Mouse (Mus musculus): ENCODE measurements around the gene Sec31b. TPM values are rescaled to one million over a fixed set of nuclear protein-coding genes. Genes with fewer than 3 reads are reported as not detected.

The Sec31b gene
- polyA plus RNA-seq, 1 experiment: 1.1 TPM

- TF ChIP-seq CTCF (IDR thresholded peaks at IDR 0.05; ENCODE audit: borderline replicate concordance, insufficient read depth, low read length) (no peak), POLR2A (IDR thresholded peaks at IDR 0.05; ENCODE audit: low read depth, low read length) (no peak)
- Histone ChIP-seq H3K4me3 (ENCODE audit: insufficient read depth, low read length) (no peak overlapping the region), H3K4me1 (ENCODE audit: control insufficient read depth, insufficient read depth, low read length) (no peaks in the 10 kb centered on the region), H3K27ac (ENCODE audit: insufficient read depth, low read length) (no peak overlapping the region)
These were observed 2.9 kb downstream of the Sec31b start for GRCm38 (mm10) chr19:44542694-44543178.

DNA sequence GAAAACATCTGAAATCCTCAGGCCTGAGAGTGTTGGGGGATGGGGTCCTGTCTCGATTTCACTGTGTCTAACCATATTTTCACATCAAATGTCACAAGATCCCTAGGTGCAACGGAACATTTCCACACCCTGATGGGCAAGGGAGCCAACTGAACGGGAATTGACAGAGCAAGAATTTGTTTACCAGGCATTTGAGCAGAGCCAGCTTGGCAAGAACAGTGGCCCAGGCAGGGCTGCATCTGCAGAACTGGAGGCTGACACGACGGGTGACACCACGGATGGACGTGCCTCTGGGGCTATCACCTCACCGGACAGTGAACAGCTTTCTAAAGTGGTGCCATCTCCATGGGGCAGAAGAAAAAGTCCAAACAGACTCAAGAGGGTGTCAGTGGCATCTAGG, 8.2 kb downstream of the Sec31b start:
- no peak overlapping the region for H3K4me3 ChIP-seq (ENCODE audit: insufficient read depth, low read length)
- TF ChIP-seq CTCF (IDR thresholded peaks at IDR 0.05; ENCODE audit: borderline replicate concordance, insufficient read depth, low read length): no peak
- TF ChIP-seq POLR2A (IDR thresholded peaks at IDR 0.05; ENCODE audit: low read depth, low read length): no peak
- H3K27ac ChIP-seq (ENCODE audit: insufficient read depth, low read length): no peak overlapping the region
- no peaks in the 10 kb centered on the region for H3K4me1 ChIP-seq (ENCODE audit: control insufficient read depth, insufficient read depth, low read length)

DNA sequence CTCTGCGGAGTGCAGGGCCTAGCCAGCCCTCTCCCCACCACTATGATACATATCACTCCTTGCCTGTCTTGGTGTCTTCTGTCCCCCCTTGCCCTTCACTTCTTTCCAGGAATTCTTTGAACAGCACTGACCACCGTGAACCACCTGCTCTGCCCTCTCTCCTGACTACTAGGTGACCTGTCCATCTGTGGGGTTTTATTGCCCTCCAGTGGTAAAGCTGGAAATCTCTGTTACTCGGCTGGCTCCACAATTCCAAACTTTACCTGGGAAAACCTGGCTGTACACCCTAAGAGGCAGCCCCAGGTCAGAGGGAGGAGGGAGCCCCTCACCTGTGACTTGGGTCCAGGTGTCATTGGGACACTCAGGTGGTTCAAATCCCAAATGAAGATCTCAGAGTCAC, 10.3 kb downstream of the Sec31b start:
- Histone ChIP-seq H3K4me1 (ENCODE audit: control insufficient read depth, insufficient read depth, low read length) (no peaks in the 10 kb centered on the region), H3K4me3 (ENCODE audit: insufficient read depth, low read length) (no peak overlapping the region), H3K27ac (ENCODE audit: insufficient read depth, low read length) (no peak overlapping the region)
- 0 out of 2 replicates have a peak, but pooled peaks have one; percentile 17 for TF ChIP-seq CTCF (IDR thresholded peaks at IDR 0.05; ENCODE audit: borderline replicate concordance, insufficient read depth, low read length)
- TF ChIP-seq POLR2A (IDR thresholded peaks at IDR 0.05; ENCODE audit: low read depth, low read length): no peak

GRCm38 (mm10) chr19:44530018-44530417, 15.6 kb downstream of the Sec31b start:
- Histone ChIP-seq H3K27ac (ENCODE audit: insufficient read depth, low read length) (no peak overlapping the region), H3K4me1 (ENCODE audit: control insufficient read depth, insufficient read depth, low read length) (no peaks in the 10 kb centered on the region)
- no peak for TF ChIP-seq CTCF (IDR thresholded peaks at IDR 0.05; ENCODE audit: borderline replicate concordance, insufficient read depth, low read length)
- TF ChIP-seq POLR2A (IDR thresholded peaks at IDR 0.05; ENCODE audit: low read depth, low read length): no peak

DNA sequence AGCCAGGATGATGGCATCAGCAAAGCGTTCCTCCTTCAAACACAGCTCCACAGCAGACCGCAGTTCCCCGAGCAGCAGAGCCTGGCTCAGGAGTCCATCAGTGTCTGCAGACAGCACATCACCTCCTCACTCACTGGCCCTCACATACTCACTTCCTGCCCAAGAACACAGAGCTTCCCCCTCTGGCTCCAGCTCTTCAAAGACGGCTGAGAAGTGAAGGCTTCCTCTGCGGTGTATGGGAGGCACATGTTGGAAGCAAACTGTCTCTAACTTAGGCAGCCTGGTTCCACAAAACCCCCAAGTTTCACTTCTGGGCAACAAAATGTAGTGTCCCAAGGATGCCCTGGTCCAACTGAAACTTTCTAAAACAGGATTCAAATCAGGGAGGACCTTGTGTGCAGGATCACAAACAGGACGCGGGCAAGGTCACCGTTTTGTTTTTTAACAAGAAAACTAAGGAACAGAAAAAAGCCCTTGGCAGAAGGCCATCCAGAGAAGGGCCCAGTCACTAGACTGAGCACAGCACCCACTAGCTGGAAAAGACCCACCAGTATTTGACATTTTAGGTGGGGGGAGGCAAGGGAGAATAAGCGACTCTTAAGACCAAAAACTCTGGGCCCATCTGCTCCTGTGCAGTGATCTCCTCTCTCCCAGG, 20.0 kb downstream of the Sec31b start:
- TF ChIP-seq POLR2A (IDR thresholded peaks at IDR 0.05; ENCODE audit: low read depth, low read length): no peak
- no peak for TF ChIP-seq CTCF (IDR thresholded peaks at IDR 0.05; ENCODE audit: borderline replicate concordance, insufficient read depth, low read length)
- Histone ChIP-seq H3K4me3 (ENCODE audit: insufficient read depth, low read length) (no peak overlapping the region), H3K27ac (ENCODE audit: insufficient read depth, low read length) (no peak overlapping the region)

More at GRCm38 (mm10) chr19:44530018-44530417, 15.6 kb downstream of the Sec31b start:
- no peak overlapping the region for H3K4me3 ChIP-seq (ENCODE audit: insufficient read depth, low read length)

GRCm38 (mm10) chr19:44519152-44519551, 26.5 kb downstream of the Sec31b start:
- H3K4me1 ChIP-seq (ENCODE audit: control insufficient read depth, insufficient read depth, low read length): no peaks in the 10 kb centered on the region
- TF ChIP-seq POLR2A (IDR thresholded peaks at IDR 0.05; ENCODE audit: low read depth, low read length) (no peak), CTCF (IDR thresholded peaks at IDR 0.05; ENCODE audit: borderline replicate concordance, insufficient read depth, low read length) (no peak)
- H3K27ac ChIP-seq (ENCODE audit: insufficient read depth, low read length): no peak overlapping the region
- no peak overlapping the region for H3K4me3 ChIP-seq (ENCODE audit: insufficient read depth, low read length)

More for the DNA sequence above, 20.0 kb downstream of the Sec31b start:
- no peaks in the 10 kb centered on the region for H3K4me1 ChIP-seq (ENCODE audit: control insufficient read depth, insufficient read depth, low read length)

DNA sequence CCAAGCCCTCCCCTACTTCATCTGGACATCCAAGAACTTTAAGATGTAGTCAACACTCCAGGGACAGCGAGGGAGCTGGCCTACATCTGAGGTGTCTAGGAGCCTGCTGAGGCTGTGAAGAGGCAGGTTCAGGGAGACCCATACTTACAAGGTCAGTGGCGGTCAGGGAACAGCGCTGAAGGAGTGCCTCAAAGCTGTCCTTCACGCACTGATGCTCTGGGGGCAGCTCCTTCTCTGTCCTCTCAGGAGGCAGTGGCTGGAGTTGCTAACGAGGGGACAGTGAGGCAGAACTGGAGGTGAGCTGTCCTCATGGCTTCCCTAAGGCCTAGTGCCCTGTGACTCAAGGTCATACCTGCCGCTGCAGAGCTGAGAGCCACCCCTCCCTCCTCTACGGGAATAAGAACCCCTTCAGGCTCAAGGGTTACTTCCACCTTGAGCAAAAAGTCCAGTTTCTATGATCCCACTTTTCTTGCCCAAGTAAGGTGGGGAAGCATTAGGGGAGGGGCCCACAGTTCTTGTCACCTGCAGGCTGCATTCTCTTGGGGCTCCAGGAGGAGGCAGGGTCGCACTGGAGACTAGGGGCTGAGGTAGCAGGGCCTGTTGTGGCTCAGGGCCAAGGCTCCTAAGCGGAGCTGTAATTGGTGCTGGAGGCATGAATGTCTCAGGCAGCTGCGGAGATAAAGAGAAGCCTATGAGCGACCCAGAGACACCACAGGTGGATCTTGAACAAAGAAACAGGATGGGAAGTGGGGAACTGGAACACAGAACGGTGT, 27.5 kb downstream of the Sec31b start:
- no peak for TF ChIP-seq CTCF (IDR thresholded peaks at IDR 0.05; ENCODE audit: borderline replicate concordance, insufficient read depth, low read length)
- no peak for TF ChIP-seq POLR2A (IDR thresholded peaks at IDR 0.05; ENCODE audit: low read depth, low read length)
- Histone ChIP-seq H3K27ac (ENCODE audit: insufficient read depth, low read length) (no peak overlapping the region), H3K4me1 (ENCODE audit: control insufficient read depth, insufficient read depth, low read length) (no peaks in the 10 kb centered on the region), H3K4me3 (ENCODE audit: insufficient read depth, low read length) (no peak overlapping the region)

GRCm38 (mm10) chr19:44515769-44516168, 29.9 kb downstream of the Sec31b start:
- Histone ChIP-seq H3K4me3 (ENCODE audit: insufficient read depth, low read length) (no peak overlapping the region), H3K4me1 (ENCODE audit: control insufficient read depth, insufficient read depth, low read length) (no peaks in the 10 kb centered on the region), H3K27ac (ENCODE audit: insufficient read depth, low read length) (no peak overlapping the region)
- no peak for TF ChIP-seq POLR2A (IDR thresholded peaks at IDR 0.05; ENCODE audit: low read depth, low read length)
- TF ChIP-seq CTCF (IDR thresholded peaks at IDR 0.05; ENCODE audit: borderline replicate concordance, insufficient read depth, low read length): no peak

- Histone ChIP-seq H3K27ac (ENCODE audit: insufficient read depth, low read length) (no peak overlapping the region), H3K4me3 (ENCODE audit: insufficient read depth, low read length) (no peak overlapping the region), H3K4me1 (ENCODE audit: control insufficient read depth, insufficient read depth, low read length) (no peaks in the 10 kb centered on the region)
- no peak for TF ChIP-seq CTCF (IDR thresholded peaks at IDR 0.05; ENCODE audit: borderline replicate concordance, insufficient read depth, low read length)
- TF ChIP-seq POLR2A (IDR thresholded peaks at IDR 0.05; ENCODE audit: low read depth, low read length): no peak
These were observed 30.9 kb downstream of the Sec31b start for GRCm38 (mm10) chr19:44514521-44515451.

All from embryonic fibroblast, embryonic 13.5 days (primary cell).